Mouse (Mus musculus) C2C12 (cell line): ENCODE data around the gene Guca2a. TPM values are rescaled to one million over a fixed set of nuclear protein-coding genes. Genes with fewer than 3 reads are reported as not detected.

Experiments used
- H3K27me3 ChIP-seq: one replicate; pipeline ENCODE4 v1.6.1; 2011; ENCODE audit not compliant: control insufficient read depth, insufficient read depth, insufficient read length
- H3K36me3 ChIP-seq: one replicate; pipeline ENCODE4 v1.6.1; 2011; ENCODE audit not compliant: control insufficient read depth, insufficient read depth
- H3K4me3 ChIP-seq: one replicate; pipeline ENCODE4 v1.5.1; 2011; ENCODE audit warnings: mild to moderate bottlenecking, control low read depth; ENCODE audit not compliant: poor library complexity, insufficient read depth, severe bottlenecking
- H3K79me2 ChIP-seq: one replicate; pipeline ENCODE4 v1.6.1; 2011; ENCODE audit not compliant: control insufficient read depth, insufficient read depth
- H3K79me3 ChIP-seq: one replicate; pipeline ENCODE4 v1.6.1; 2011; ENCODE audit warnings: low read depth, control low read depth
- H3ac ChIP-seq: one replicate; pipeline ENCODE3; 2011; ENCODE audit warnings: low read depth; ENCODE audit not compliant: control insufficient read depth, insufficient read length
- CEBPB ChIP-seq: IDR thresholded peaks from one replicate; pipeline ENCODE4 v1.6.1; 2011; ENCODE audit warnings: low read depth, mild to moderate bottlenecking, control low read depth, moderate library complexity
- CTCF ChIP-seq: IDR thresholded peaks from one replicate; pipeline ENCODE4 v1.5.1; 2011; ENCODE audit not compliant: control insufficient read depth, insufficient read depth, insufficient read length
- FOSL1 ChIP-seq: IDR thresholded peaks from one replicate; pipeline ENCODE4 v1.8.0; 2011; ENCODE audit warnings: mild to moderate bottlenecking, low read length; ENCODE audit not compliant: poor library complexity, insufficient read depth, severe bottlenecking
- MAX ChIP-seq: IDR thresholded peaks from one replicate; pipeline ENCODE4 v1.6.1; 2011; ENCODE audit warnings: mild to moderate bottlenecking, control low read depth
- MYOD1 ChIP-seq: IDR thresholded peaks from one replicate; pipeline ENCODE4 v1.6.1; 2011; ENCODE audit warnings: low read depth; ENCODE audit not compliant: control insufficient read depth, insufficient read length
- MYOG ChIP-seq: IDR thresholded peaks from one replicate; pipeline ENCODE4 v1.6.1; 2011; ENCODE audit not compliant: control insufficient read depth, insufficient read length; ENCODE audit errors: extremely low read depth
- USF1 ChIP-seq: IDR thresholded peaks from one replicate; pipeline ENCODE4 v1.6.1; 2011; ENCODE audit warnings: low read depth, mild to moderate bottlenecking, control low read depth, moderate library complexity
- polyA plus RNA-seq: library from polyadenylated mRNA; unstranded; fragments of >200 nt; fragmentation: generic; extraction: Trizol; gene quantifications from one replicate; pipeline ENCODE4 v1.2.1, GENCODE M21; 2012; ENCODE audit warnings: missing spikeins

The Guca2a gene
- polyA plus RNA-seq, 1 experiment: 0.09 TPM

DNA sequence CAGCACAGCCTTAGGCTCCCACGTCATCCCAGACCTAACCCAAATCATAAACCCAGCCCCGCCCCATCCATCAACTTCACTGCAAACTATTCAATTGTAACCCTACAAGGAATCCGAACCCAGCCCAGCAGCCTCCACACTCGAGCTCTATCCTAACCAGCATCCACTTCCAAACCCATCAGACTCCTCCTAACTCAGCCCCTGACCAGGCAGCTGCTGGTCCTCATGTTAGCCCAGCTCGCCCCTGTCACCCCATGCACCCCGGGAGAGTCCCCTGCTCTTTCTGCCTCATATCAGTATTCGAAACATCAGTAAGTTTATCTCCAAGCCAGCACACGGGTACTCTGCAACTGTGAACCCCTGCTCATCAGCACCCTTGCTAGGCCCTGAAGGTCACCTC lies 1.8 kb upstream of the Guca2a start:
- no peaks in the 10 kb centered on the region for H3K27me3 ChIP-seq
- no peaks in the 10 kb centered on the region for H3K36me3 ChIP-seq
- no peak for TF ChIP-seq MYOD1
- TF ChIP-seq CTCF: no peak
- no peak for TF ChIP-seq MYOG
- TF ChIP-seq MAX: no peak
- TF ChIP-seq CEBPB: no peak
- no peak overlapping the region for H3ac ChIP-seq
- no peaks in the 10 kb centered on the region for H3K79me2 ChIP-seq
- H3K79me3 ChIP-seq: no peaks in the 10 kb centered on the region
- H3K4me3 ChIP-seq: no peak overlapping the region

DNA sequence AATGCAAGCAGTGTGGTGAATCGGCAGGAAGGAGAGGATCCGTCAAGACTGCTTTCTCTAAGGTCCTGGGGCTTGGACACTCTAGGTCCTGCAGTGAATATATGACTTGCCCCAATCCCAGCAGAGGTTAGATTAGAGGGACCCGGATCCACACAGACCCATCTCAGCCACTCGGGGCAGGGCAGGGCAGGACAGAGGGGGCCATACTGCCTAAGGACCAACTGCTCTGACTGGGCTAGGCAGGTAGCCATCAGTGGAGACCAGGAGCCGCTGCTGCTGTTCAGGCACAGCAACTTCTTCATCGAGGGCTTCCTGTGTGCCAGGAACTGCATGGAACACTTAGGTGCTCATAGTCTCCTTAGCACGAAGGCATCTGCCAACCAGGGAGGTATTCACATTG lies 773 bp upstream of the Guca2a start:
- Histone ChIP-seq H3K4me3 (no peak overlapping the region), H3K79me3 (no peaks in the 10 kb centered on the region), H3K79me2 (no peaks in the 10 kb centered on the region), H3K27me3 (no peaks in the 10 kb centered on the region), H3K36me3 (no peaks in the 10 kb centered on the region), H3ac (no peak overlapping the region)
- TF ChIP-seq CEBPB: no peak
- TF ChIP-seq FOSL1: no peak
- TF ChIP-seq USF1: no peak
- no peak for TF ChIP-seq MYOD1
- TF ChIP-seq MYOG: no peak
- TF ChIP-seq MAX: no peak
- no peak for TF ChIP-seq CTCF

DNA sequence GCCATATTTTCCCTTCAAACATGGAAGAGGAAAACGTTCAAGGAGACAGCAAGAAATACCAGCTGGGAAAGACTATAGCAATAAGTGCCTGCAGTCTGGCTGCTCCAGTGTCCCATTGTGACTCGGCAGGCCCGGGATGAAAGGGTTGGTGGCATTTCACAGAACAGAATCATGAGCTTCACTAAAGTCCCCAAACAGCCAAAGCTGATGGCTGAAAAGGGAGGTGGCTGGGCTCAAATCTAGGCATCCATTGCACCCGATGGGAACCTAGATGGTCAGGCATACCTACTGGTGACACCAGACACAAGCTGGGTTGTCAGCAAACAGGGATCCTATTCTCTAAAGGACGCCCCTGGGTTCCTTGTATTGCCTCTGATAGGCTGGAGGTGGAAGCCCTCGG lies 442 bp downstream of the Guca2a start:
- Histone ChIP-seq H3K27me3 (no peaks in the 10 kb centered on the region), H3K79me3 (no peaks in the 10 kb centered on the region), H3ac (no peak overlapping the region), H3K4me3 (no peak overlapping the region), H3K36me3 (no peaks in the 10 kb centered on the region), H3K79me2 (no peaks in the 10 kb centered on the region)
- TF ChIP-seq USF1: no peak
- TF ChIP-seq CTCF: no peak
- no peak for TF ChIP-seq MYOG
- no peak for TF ChIP-seq MAX
- no peak for TF ChIP-seq MYOD1
- TF ChIP-seq FOSL1: no peak
- TF ChIP-seq CEBPB: no peak

DNA sequence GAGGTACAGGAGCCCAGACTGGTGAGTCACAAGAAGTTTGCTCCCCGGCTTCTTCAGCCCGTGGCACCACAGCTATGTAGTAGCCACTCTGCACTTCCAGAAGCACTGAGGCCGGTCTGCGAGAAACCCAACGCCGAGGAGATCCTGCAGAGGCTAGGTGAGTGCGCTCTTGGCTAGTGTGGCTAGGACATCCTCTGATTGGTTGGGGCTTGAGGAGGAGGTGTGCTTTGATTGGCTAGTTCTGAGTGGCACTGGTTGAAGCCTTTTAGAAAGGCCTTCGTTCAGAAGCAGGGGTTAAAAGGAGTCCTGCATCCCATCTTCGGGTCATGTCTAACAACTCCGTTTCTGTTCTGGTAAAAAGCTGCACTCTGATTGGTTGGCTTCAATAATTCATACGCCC lies 1.2 kb downstream of the Guca2a start:
- Histone ChIP-seq H3K27me3 (no peaks in the 10 kb centered on the region), H3K36me3 (no peaks in the 10 kb centered on the region), H3K4me3 (no peak overlapping the region), H3K79me3 (no peaks in the 10 kb centered on the region), H3K79me2 (no peaks in the 10 kb centered on the region), H3ac (no peak overlapping the region)
- TF ChIP-seq MYOG: no peak

DNA sequence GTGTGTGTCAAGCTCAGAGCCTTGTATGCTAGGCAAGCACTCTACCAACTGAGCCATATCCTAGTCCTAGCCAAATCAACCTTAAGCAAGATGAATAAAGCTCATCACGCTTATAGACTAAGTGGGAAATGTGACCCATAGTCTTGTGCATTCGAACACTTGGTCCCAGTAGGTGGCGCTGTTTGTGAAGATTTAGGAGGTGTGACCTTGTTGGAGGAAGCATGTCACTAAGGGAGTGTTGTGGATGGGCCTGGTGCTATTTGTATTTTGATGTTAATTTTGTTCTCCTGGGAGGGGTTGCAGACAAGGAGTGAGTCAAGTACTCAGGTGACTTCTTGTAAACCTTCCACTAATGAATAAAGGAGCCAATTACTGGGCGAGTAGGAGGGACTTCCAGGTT lies 5.2 kb downstream of the Guca2a start:
- Histone ChIP-seq H3ac (no peak overlapping the region), H3K79me3 (no peaks in the 10 kb centered on the region)
- TF ChIP-seq MAX: no peak
- TF ChIP-seq CEBPB: no peak
- TF ChIP-seq CTCF: no peak
- no peak for TF ChIP-seq USF1
- no peak for TF ChIP-seq FOSL1
- no peak for TF ChIP-seq MYOD1
- TF ChIP-seq MYOG: no peak

DNA sequence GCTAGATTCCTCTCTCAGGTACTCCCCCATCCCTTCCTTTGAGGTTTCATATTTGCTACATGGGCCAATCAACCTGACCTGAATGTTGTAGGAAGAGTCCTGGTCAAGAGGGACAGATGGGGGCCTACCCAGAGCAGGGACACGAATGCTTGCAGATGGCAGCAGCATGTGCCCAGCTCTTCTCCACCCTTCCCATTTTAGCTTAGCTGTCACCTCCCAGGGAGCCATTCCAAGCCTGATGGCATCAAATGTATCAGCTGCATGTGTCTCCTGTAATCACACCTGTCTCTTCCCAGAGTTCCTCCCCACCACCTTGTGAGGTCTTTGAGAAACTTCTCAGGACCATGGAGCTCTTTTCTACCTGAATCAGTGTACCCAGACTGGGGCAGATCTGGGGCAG lies 19.5 kb downstream of the Guca2a start:
- Histone ChIP-seq H3K79me3 (no peaks in the 10 kb centered on the region), H3K27me3 (no peaks in the 10 kb centered on the region), H3ac (no peak overlapping the region), H3K36me3 (no peaks in the 10 kb centered on the region), H3K79me2 (no peaks in the 10 kb centered on the region), H3K4me3 (no peak overlapping the region)
- no peak for TF ChIP-seq MYOG
- no peak for TF ChIP-seq CEBPB
- TF ChIP-seq MAX: no peak
- TF ChIP-seq USF1: no peak
- TF ChIP-seq CTCF: no peak
- no peak for TF ChIP-seq MYOD1
- TF ChIP-seq FOSL1: no peak

More for the DNA sequence above, 5.2 kb downstream of the Guca2a start:
- Histone ChIP-seq H3K27me3 (no peaks in the 10 kb centered on the region), H3K36me3 (no peaks in the 10 kb centered on the region), H3K79me2 (no peaks in the 10 kb centered on the region), H3K4me3 (no peak overlapping the region)
